Mouse (Mus musculus) brain, embryonic 14.5 days (tissue): ENCODE measurements around the gene Tesk2. TPM values are rescaled to one million over a fixed set of nuclear protein-coding genes. Genes with fewer than 3 reads are reported as not detected.

ENCODE experiments used
- DNase-seq: peaks from one replicate; pipeline ENCODE4 v3.0.0-alpha.2; 2011; ENCODE audit warnings: low read depth
- CTCF ChIP-seq: fragments of 200-500 bp; IDR thresholded peaks from 2 replicates; pipeline ENCODE4 v1.5.1; 2012; ENCODE audit warnings: inconsistent platforms, mild to moderate bottlenecking, moderate library complexity, borderline replicate concordance; ENCODE audit not compliant: insufficient read depth, insufficient read length; ENCODE audit errors: extremely low read depth
- POLR2A ChIP-seq: fragments of 200-500 bp; IDR thresholded peaks from 2 replicates; pipeline ENCODE4 v1.6.1; 2012; ENCODE audit warnings: mild to moderate bottlenecking, inconsistent platforms, borderline replicate concordance; ENCODE audit not compliant: poor library complexity, insufficient read depth, insufficient read length, severe bottlenecking; ENCODE audit errors: extremely low read depth
- polyA plus RNA-seq: library from polyadenylated mRNA; depleted of rRNA; stranded (reverse); fragments of >200 nt; gene quantifications from 2 replicates; pipeline ENCODE4 v1.2.3, GENCODE M21; 2012; rRNA removed

Gene Tesk2
- polyA plus RNA-seq, 1 experiment, result 3.1 TPM

- peak; percentile 45 for DNase-seq
- TF ChIP-seq CTCF, result no peak
- TF ChIP-seq POLR2A, result no peak
Observed at GRCm38 (mm10) chr4:116854286-116854685, 133.5 kb downstream of the Tesk2 start.

Other genes starting within 250 kb of the Tesk2 start
- 6.9 and 7.0 TPM in 2 replicates for gene Ipp, start 213.4 kb upstream of the Tesk2 start, polyA plus RNA-seq
- gene Tmem69, start 165.0 kb upstream of the Tesk2 start, polyA plus RNA-seq, result 11.4 and 11.9 TPM in 2 replicates
- 34.5 and 35.9 TPM in 2 replicates for gene Gpbp1l1, start 163.3 kb upstream of the Tesk2 start, polyA plus RNA-seq
- gene Ccdc17, start 124.3 kb upstream of the Tesk2 start, polyA plus RNA-seq, result 4.1 and 5.0 TPM in 2 replicates
- 94.4 and 113 TPM in 2 replicates for gene Nasp, start 93.0 kb upstream of the Tesk2 start, polyA plus RNA-seq
- 573 and 658 TPM in 2 replicates for gene Akr1a1, start 69.3 kb upstream of the Tesk2 start, polyA plus RNA-seq
- 148 and 177 TPM in 2 replicates for gene Prdx1, start 35.4 kb upstream of the Tesk2 start, polyA plus RNA-seq
- gene Mmachc, start 12.5 kb upstream of the Tesk2 start, polyA plus RNA-seq, result 21.4 and 21.7 TPM in 2 replicates
- 30.1 and 59.0 TPM in 2 replicates for gene Ccdc163, start 12.4 kb upstream of the Tesk2 start, polyA plus RNA-seq
- gene Toe1, start 86.7 kb downstream of the Tesk2 start, polyA plus RNA-seq, result 34.3 and 41.7 TPM in 2 replicates
- gene Mutyh, start 86.8 kb downstream of the Tesk2 start, polyA plus RNA-seq, result 10.7 and 21.2 TPM in 2 replicates
- gene Hpdl, start 100.8 kb downstream of the Tesk2 start, polyA plus RNA-seq, result 0.34 and 0.64 TPM in 2 replicates
- 30.1 and 36.0 TPM in 2 replicates for gene Zswim5, start 156.4 kb downstream of the Tesk2 start, polyA plus RNA-seq